Mouse (Mus musculus) inflammation-experienced regulatory T-cells (primary cell): Measurements from ENCODE around the gene Dpf2. TPM values are rescaled to one million over a fixed set of nuclear protein-coding genes. Genes with fewer than 3 reads are reported as not detected.

Source experiments
- polyA plus RNA-seq, 2 experiments: library from polyadenylated mRNA; unstranded; fragments of 100-300 nt; shearing (Covaris generic); gene quantifications; one replicate each; pipeline ENCODE4 v1.2.1; 2017

Gene Dpf2
- 100 to 1,000 TPM; 161 to 208 TPM for polyA plus RNA-seq

DNA sequence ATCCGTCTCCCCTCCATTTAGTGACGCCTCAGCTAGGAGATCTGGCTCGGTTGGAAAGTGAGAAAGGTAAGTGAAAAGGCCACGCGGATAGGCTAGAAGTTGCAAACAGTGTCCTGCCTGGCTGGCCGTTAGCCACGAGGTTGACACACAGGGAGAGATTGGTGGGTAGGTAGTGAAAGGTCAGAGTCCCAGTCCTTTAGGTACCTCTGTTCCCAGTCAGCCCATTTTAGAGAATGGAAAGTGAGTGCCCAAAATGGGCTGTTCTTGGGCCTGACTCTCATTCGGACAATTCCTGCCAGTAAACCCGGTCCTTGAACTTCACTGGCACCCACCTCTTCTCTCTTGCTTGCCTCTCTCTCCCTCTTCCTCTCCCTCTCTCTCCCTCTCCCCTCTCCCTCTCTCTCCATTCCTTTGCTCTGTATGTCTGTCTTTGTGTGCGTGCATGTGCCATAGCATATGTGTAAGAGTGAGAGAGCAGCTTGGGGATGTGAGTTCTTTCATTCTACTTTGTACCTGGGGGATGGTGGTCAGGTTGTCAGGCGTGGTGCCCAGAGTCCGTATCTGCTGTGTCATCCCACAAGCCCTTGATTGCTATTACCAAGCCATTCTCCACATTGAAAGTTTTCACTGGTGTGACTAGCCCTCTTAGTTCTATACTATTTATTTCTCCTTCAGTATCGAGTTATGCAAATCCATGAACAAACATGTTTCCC is at the start of gene Dpf2:
Dpf2 (minus strand) TSS at position 4 of the 713 bp plus-strand sequence.

DNA sequence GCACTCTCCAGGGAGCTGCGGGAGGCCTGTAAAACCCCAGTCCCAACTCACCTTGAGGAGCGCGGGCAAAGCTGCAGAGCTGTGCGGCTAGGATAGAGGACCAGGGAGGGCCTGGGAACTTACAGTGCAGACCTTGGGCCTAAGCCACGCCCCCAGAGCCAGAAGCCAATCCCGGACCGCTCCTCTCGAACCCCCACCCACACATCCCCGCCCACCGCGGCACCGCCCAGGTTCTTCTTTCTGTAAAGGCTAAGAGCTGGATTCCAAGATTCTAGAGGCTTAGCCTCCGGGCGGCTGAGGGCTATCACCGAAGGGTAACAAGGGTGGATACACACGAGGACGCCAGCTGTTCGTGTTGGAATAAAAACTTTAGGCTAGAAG is 11.9 kb upstream of the Dpf2 start, which contains the start of gene Cdc42ep2:
Cdc42ep2 (minus strand) TSS at position 104 of the 381 bp plus-strand sequence.

GRCm38 (mm10) chr19:5894002-5894678 is 18.7 kb downstream of the Dpf2 start, which contains the start of gene Tigd3:
TSS of gene Tigd3 (minus strand) at chr19:5894149.

DNA sequence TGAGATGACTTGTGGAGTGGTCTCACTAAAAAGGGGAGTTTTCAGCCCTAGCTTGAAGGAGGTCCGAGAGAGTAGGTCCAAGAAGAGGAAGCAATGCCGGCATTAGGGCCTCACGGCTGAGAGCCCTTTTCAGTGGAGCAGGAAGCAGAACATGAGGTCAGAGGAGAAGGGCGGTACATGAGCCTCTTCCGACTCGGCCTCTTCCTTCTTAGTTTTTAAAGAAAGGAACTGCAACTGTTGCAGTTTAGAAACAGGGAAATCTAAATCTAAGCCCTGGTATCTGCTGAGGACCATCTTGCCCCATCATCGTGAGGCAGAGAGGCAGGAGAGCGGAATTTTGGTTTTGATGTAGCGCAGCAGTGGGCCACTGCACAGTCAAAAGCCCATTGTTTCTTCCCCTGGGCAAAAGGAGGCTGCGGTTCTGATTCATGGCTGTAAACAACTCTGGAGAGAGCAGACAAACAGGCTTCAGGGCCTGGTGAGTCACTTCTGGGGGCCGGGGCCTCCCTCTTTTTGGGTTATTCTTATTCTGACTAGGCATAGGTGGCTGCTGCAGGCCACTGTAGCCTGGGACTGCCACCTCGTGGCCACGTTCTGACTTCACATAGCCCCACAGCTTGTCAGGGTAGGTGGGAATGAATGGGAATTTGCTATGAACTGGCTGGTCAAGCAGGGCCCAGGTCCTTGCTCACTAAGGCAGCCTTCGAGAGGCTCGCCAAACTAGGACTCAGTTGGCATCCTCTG is 35.0 kb downstream of the Dpf2 start, which contains the start of gene Slc25a45:
Slc25a45 (plus strand) TSS at position 191 of the 744 bp plus-strand sequence.

DNA sequence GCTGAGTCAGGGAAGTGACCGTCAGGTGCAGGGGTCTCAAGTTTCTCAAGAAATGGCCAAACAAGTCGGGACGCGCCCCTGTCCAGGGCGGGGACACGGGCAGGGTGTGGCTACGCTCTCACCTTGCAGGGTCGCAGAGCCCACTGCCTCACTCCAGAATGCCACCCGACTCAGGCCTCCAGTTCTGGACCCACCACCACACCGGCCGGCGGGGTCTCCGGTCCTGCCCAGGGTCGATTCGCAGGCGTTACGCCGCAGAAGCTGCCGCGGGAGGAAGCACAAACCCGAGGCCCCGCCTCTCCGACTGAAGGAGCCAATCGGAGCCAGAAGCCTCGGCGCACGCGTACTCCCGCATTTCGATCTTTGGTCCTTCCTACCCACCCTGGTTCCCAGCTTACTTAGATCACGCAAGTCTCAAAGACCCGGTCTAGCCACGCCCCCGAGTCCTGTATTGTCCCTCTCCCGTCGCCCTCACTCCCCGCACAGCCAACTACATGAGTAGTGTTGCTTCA is 37.8 kb downstream of the Dpf2 start, which contains the start of gene Frmd8:
Frmd8 (minus strand) TSS at position 306 of the 512 bp plus-strand sequence.

Other genes starting within 250 kb of the Dpf2 start
- 100 to 1,000 TPM; 213 to 259 TPM for gene Sipa1, start 249.3 kb downstream of the Dpf2 start, polyA plus RNA-seq
- 10 to 100 TPM; 65.0 to 66.0 TPM for gene Map3k11, start 224.3 kb downstream of the Dpf2 start, polyA plus RNA-seq
- 10 to 100 TPM; 44.8 to 55.5 TPM for gene Pcnx3, start 224.1 kb downstream of the Dpf2 start, polyA plus RNA-seq
- 1 to 10 TPM; 1.9 to 6.6 TPM for gene Kcnk7, start 208.6 kb downstream of the Dpf2 start, polyA plus RNA-seq
- gene Ehbp1l1, start 186.7 kb downstream of the Dpf2 start, polyA plus RNA-seq, result 10 to 100 TPM; 45.5 to 55.4 TPM
- gene Fam89b, start 183.4 kb downstream of the Dpf2 start, polyA plus RNA-seq, result 100 to 1,000 TPM in 1 of 2 experiments, 10 to 100 TPM in 1; 97.2 to 103 TPM
- gene Ltbp3, start 172.1 kb downstream of the Dpf2 start, polyA plus RNA-seq, result under 1 TPM; 0.40 to 0.59 TPM
- 10 to 100 TPM; 73.9 to 91.5 TPM for gene Scyl1, start 141.6 kb downstream of the Dpf2 start, polyA plus RNA-seq
- 100 to 1,000 TPM; 223 to 264 TPM for gene Frmd8, start 37.7 kb downstream of the Dpf2 start, polyA plus RNA-seq
- gene Slc25a45, start 35.2 kb downstream of the Dpf2 start, polyA plus RNA-seq, result 10 to 100 TPM; 38.8 to 42.3 TPM
- 1 to 10 TPM in 1 of 2 experiments, under 1 TPM in 1; 0.66 to 1.5 TPM for gene Tigd3, start 18.9 kb downstream of the Dpf2 start, polyA plus RNA-seq
- 1 to 10 TPM in 1 of 2 experiments, under 1 TPM in 1; 0.46 to 1.6 TPM for gene Cdc42ep2, start 11.8 kb upstream of the Dpf2 start, polyA plus RNA-seq
- gene Pola2, start 51.2 kb upstream of the Dpf2 start, polyA plus RNA-seq, result 10 to 100 TPM; 37.4 to 48.6 TPM
- under 1 TPM in 1 of 2 experiments, not detected in 1; 0.89 TPM for gene Slc22a20, start 73.1 kb upstream of the Dpf2 start, polyA plus RNA-seq
- 10 to 100 TPM; 64.1 to 70.3 TPM for gene Capn1, start 102.9 kb upstream of the Dpf2 start, polyA plus RNA-seq
- 10 to 100 TPM; 48.2 to 68.1 TPM for gene Syvn1, start 133.6 kb upstream of the Dpf2 start, polyA plus RNA-seq
- 10 to 100 TPM; 37.1 to 49.2 TPM for gene Mrpl49, start 144.8 kb upstream of the Dpf2 start, polyA plus RNA-seq
- gene Fau, start 144.8 kb upstream of the Dpf2 start, polyA plus RNA-seq, result 100 to 1,000 TPM; 732 to 759 TPM
- gene Znhit2, start 148.2 kb upstream of the Dpf2 start, polyA plus RNA-seq, result 10 to 100 TPM; 35.7 to 43.9 TPM
- 10 to 100 TPM; 14.2 to 15.2 TPM for gene Tm7sf2, start 155.4 kb upstream of the Dpf2 start, polyA plus RNA-seq
- 100 to 1,000 TPM in 1 of 2 experiments, 10 to 100 TPM in 1; 79.1 to 114 TPM for gene Vps51, start 164.2 kb upstream of the Dpf2 start, polyA plus RNA-seq
- 1 to 10 TPM in 1 of 2 experiments, not detected in 1; 2.5 TPM for gene Tmem262, start 167.0 kb upstream of the Dpf2 start, polyA plus RNA-seq
- gene Gm28374, start 169.2 kb upstream of the Dpf2 start, polyA plus RNA-seq, result under 1 TPM; 0.68 to 0.80 TPM
- 10 to 100 TPM; 47.3 to 48.0 TPM for gene Zfpl1, start 171.9 kb upstream of the Dpf2 start, polyA plus RNA-seq
- 1 to 10 TPM in 1 of 2 experiments, not detected in 1; 1.9 TPM for gene Cdca5, start 172.0 kb upstream of the Dpf2 start, polyA plus RNA-seq
- gene AC131692.1, start 181.4 kb upstream of the Dpf2 start, polyA plus RNA-seq, result 1 to 10 TPM in 1 of 2 experiments, not detected in 1; 1.3 TPM
- 1 to 10 TPM in 1 of 2 experiments, under 1 TPM in 1; 0.14 to 1.2 TPM for gene Naaladl1, start 192.8 kb upstream of the Dpf2 start, polyA plus RNA-seq
- 10 to 100 TPM; 17.7 to 37.8 TPM for gene Sac3d1, start 205.6 kb upstream of the Dpf2 start, polyA plus RNA-seq
- gene Snx15, start 215.3 kb upstream of the Dpf2 start, polyA plus RNA-seq, result 10 to 100 TPM; 29.5 to 41.7 TPM
- not detected for gene Batf2, start 228.0 kb upstream of the Dpf2 start, polyA plus RNA-seq
- gene Arl2, start 228.5 kb upstream of the Dpf2 start, polyA plus RNA-seq, result 10 to 100 TPM; 18.3 to 30.3 TPM